Mouse (Mus musculus) midbrain, postnatal 0 days (tissue): ENCODE measurements around the gene Plek. TPM values are rescaled to one million over a fixed set of nuclear protein-coding genes. Genes with fewer than 3 reads are reported as not detected.

Experiments
- ATAC-seq: fragments of 200-750 bp; cut with Nextera tagmentation; 2 replicates; pipeline ENCODE4 v1.8.0; 2017; ENCODE audit warnings: moderate number of reproducible peaks, mild to moderate bottlenecking, moderate TSS enrichment, moderate library complexity; ENCODE audit not compliant: low FRiP score
- DNase-seq: peaks from one replicate; pipeline ENCODE4 v3.0.0-alpha.2; 2015; ENCODE audit warnings: low spot score
- H3K27ac ChIP-seq: fragments of 300-500 bp; sonication (generic); 2 replicates; pipeline ENCODE4 v1.5.1; 2014; ENCODE audit warnings: low read depth, mild to moderate bottlenecking, low read length, mixed read lengths
- H3K27me3 ChIP-seq: fragments of 300-500 bp; sonication (generic); 2 replicates; pipeline ENCODE4 v1.6.1; 2014; ENCODE audit warnings: low read length, control low read depth, mixed read lengths; ENCODE audit not compliant: insufficient read depth
- H3K36me3 ChIP-seq: fragments of 300-500 bp; sonication (generic); 2 replicates; pipeline ENCODE4 v1.6.1; 2014; ENCODE audit warnings: low read length, control low read depth, mixed read lengths; ENCODE audit not compliant: insufficient read depth
- H3K4me1 ChIP-seq: fragments of 300-500 bp; sonication (generic); 2 replicates; pipeline ENCODE4 v1.6.1; 2014; ENCODE audit warnings: mild to moderate bottlenecking, control low read depth, antibody characterized with exemption, low read length, mixed read lengths; ENCODE audit not compliant: insufficient read depth
- H3K4me2 ChIP-seq: fragments of 300-500 bp; sonication (generic); 2 replicates; pipeline ENCODE4 v1.6.1; 2014; ENCODE audit warnings: low read depth, mild to moderate bottlenecking, low read length, mixed read lengths; ENCODE audit not compliant: poor library complexity, severe bottlenecking
- H3K4me3 ChIP-seq: fragments of 300-500 bp; sonication (generic); 2 replicates; pipeline ENCODE4 v1.5.1; 2014; ENCODE audit warnings: low read depth, mild to moderate bottlenecking, low read length, moderate library complexity
- H3K9ac ChIP-seq: fragments of 300-500 bp; sonication (generic); replicated peaks from 2 replicates; pipeline ENCODE4 v1.6.1; 2014; ENCODE audit warnings: mild to moderate bottlenecking, low read length, moderate library complexity, mixed read lengths; ENCODE audit not compliant: poor library complexity, severe bottlenecking
- H3K9me3 ChIP-seq: fragments of 300-500 bp; sonication (generic); 2 replicates; pipeline ENCODE4 v1.6.1; 2016; ENCODE audit warnings: low read length, control low read depth
- CTCF ChIP-seq: IDR thresholded peaks from 2 replicates; pipeline ENCODE4 v1.5.1; 2016; ENCODE audit warnings: antibody characterized with exemption, mild to moderate bottlenecking
- WGBS: fragments of 180-500 bp; shearing (Covaris S2); extraction: QIAGEN DNeasy Blood & Tissue Kit; methylation state at CpG from one replicate; pipeline ENCODE4 v1.1.7; 2014; 5-methylcytosine and 5-hydroxymethylcytosine counted together
- polyA plus RNA-seq: library from polyadenylated mRNA; unstranded; fragments of >200 nt; fragmentation: Nextera tagmentation; extraction: Ambion mirVana; gene quantifications from 2 replicates; pipeline ENCODE4 v1.2.1, GENCODE M21; 2015
- total RNA-seq: library from RNA; depleted of rRNA; stranded (reverse); fragments of >200 nt; gene quantifications from 2 replicates; pipeline ENCODE4 v1.2.3, GENCODE M21; 2014; rRNA removed

The Plek gene
- total RNA-seq, result 4.7 and 5.4 TPM in 2 replicates
- polyA plus RNA-seq, result 4.0 TPM in 2 replicates

- TF ChIP-seq CTCF, result no peak; the same call in 1 of the 2 replicates
- Histone ChIP-seq H3K4me3 (peak within 1 kb of the TSS; percentile 84), H3K27me3 (no peaks in the 10 kb centered on the region), H3K9me3 (no peaks in the 10 kb centered on the region), H3K4me2 (peak within 1 kb of the TSS; percentile 75), H3K36me3 (no peaks in the 10 kb centered on the region; the same call in 1 of the 2 replicates), H3K4me1 (peaks cover 7% of the 10 kb centered on the region), H3K9ac (peak within 1 kb of the TSS; percentile 79), H3K27ac (peak within 1 kb of the TSS; percentile 93)
- peak; percentile 95 for DNase-seq
- peak; percentile 95 for ATAC-seq
- WGBS, result under 1% methylated on average over 35 of the region's 38 CpGs
Measured at GRCm38 (mm10) chr11:17051545-17052475, at the start of gene Plek, which contains the start of gene Cnrip1. Gene Plek, minus strand, starts transcription at chr11:17052381. Gene Cnrip1, plus strand, starts transcription at chr11:17051586.

DNA sequence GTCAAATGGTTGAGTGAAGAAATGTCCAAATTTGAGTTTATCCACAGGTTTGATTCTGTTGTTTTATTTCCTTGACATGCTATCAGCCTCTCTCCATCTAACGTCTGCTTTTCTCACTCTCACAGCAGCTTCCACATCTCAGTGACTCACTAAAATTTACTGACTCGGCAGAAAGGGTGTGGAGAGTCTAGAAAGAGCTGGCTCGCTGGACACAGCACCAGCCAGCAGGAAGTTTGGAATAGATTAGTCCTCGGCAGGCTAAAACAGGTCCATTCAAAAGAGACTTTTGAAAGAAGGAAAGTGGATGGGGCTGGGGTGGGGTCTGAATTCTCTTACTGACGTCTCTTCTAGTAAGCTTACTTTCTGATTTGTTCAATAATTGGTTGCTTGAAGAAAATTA, 33.9 kb upstream of the Plek start:
- 15% methylated on average over 5 of the region's 5 CpGs for WGBS
- Histone ChIP-seq H3K4me2 (no peak overlapping the region), H3K4me3 (no peak overlapping the region), H3K4me1 (no peaks in the 10 kb centered on the region), H3K27ac (no peak overlapping the region), H3K36me3 (no peaks in the 10 kb centered on the region), H3K27me3 (no peaks in the 10 kb centered on the region), H3K9me3 (no peaks in the 10 kb centered on the region), H3K9ac (no peak overlapping the region)
- no peak for ATAC-seq
- peak; percentile 5 for DNase-seq
- TF ChIP-seq CTCF, result no peak

DNA sequence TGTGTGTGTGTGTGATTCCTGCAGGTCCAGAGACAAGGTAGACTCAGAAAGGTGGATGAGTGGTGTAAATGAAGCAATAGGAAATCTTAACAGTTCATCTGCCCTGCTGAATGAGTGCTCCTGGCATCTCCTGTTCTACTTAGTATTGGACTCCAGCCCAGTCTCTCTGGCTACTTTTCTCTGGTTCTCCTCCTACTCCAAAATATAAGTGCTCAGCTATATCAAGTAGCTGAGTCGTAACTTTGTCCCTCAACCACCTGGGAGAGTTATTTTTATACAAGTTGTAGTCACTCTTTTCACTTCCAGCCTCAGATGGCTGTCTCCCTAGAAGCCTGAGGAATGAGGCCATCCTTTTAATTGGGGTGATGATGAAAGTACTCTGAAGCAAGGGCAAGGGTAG, 31.7 kb upstream of the Plek start:
- Histone ChIP-seq H3K4me2 (no peak overlapping the region), H3K27me3 (no peaks in the 10 kb centered on the region), H3K4me3 (no peak overlapping the region), H3K27ac (no peak overlapping the region), H3K9me3 (no peaks in the 10 kb centered on the region), H3K4me1 (no peaks in the 10 kb centered on the region), H3K9ac (no peak overlapping the region), H3K36me3 (peaks cover 5% of the 10 kb centered on the region; the same call in 1 of the 2 replicates)
- TF ChIP-seq CTCF, result no peak
- ATAC-seq (no peak), DNase-seq (no peak)
- 89% methylated on average over 1 of the region's 1 CpGs for WGBS

DNA sequence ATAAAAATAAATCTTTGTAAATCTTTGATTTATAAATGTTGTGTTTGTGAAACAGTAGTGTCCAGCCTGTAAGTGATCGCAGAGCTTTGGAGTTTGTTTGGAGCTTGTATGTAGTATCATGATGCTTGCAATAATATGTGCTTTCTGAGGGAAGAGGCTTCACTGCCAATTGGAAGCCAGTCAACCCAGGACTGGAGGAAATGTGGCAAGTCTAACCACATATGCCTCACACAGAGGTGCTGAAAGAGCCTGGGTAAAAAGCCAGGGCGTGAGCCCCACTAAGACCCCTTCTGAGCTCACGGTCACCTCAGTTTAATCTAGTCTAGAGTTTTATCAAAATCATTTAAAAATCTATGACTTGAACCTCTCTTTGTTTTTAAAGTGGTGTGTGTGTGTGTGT, 31.3 kb upstream of the Plek start:
- ATAC-seq, result no peak
- no peak for DNase-seq
- no peak overlapping the region for H3K9ac ChIP-seq
- no peaks in the 10 kb centered on the region for H3K9me3 ChIP-seq
- H3K27me3 ChIP-seq, result no peaks in the 10 kb centered on the region
- H3K4me3 ChIP-seq, result no peak overlapping the region
- H3K36me3 ChIP-seq, result peaks cover 8% of the 10 kb centered on the region
- TF ChIP-seq CTCF, result no peak
- H3K4me1 ChIP-seq, result no peaks in the 10 kb centered on the region
- 95% methylated on average over 3 of the region's 3 CpGs for WGBS
- no peak overlapping the region for H3K4me2 ChIP-seq
- H3K27ac ChIP-seq, result no peak overlapping the region

DNA sequence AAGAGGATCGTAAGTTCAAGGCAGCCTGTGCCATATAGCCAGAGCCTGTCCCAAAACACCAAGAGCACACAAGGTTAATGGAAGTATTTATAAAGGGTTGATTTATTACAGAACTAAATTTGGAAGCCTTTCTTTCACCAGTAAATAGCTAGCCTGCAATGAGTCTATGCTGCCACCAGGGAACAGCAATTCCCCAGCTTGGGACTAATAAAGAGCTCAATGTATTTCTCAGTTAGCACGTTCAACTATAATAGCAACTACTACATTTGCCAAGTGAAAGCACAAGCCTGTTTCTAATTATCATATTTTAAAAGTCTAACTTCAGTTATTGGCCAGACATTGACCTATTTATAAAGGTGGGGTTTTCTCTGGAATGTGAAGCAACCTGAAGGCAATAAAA, 30.8 kb upstream of the Plek start:
- peak; percentile 68 for DNase-seq
- Histone ChIP-seq H3K36me3 (peaks cover 12% of the 10 kb centered on the region), H3K4me2 (no peak overlapping the region), H3K9me3 (no peaks in the 10 kb centered on the region), H3K4me1 (no peaks in the 10 kb centered on the region), H3K27me3 (no peaks in the 10 kb centered on the region), H3K9ac (no peak overlapping the region), H3K4me3 (no peak overlapping the region), H3K27ac (no peak overlapping the region)
- 52% methylated on average over 2 of the region's 2 CpGs for WGBS
- ATAC-seq, result peak; percentile 70; the same call in 1 of the 2 replicates
- TF ChIP-seq CTCF, result peak; percentile 82

- H3K27me3 ChIP-seq, result no peaks in the 10 kb centered on the region
- H3K4me3 ChIP-seq, result no peak overlapping the region
- H3K9me3 ChIP-seq, result no peaks in the 10 kb centered on the region
- no peak for TF ChIP-seq CTCF
- H3K27ac ChIP-seq, result no peak overlapping the region
- no peak overlapping the region for H3K9ac ChIP-seq
- no peak overlapping the region for H3K4me2 ChIP-seq
- DNase-seq, result no peak
- H3K36me3 ChIP-seq, result peaks cover 12% of the 10 kb centered on the region
- 56% methylated on average over 3 of the region's 3 CpGs for WGBS
- no peaks in the 10 kb centered on the region for H3K4me1 ChIP-seq
- ATAC-seq, result no peak
Measured at GRCm38 (mm10) chr11:17082086-17082485, 29.9 kb upstream of the Plek start.
